Mouse (Mus musculus) heart, postnatal 0 days (tissue): ENCODE data around the gene Ypel2. TPM values are rescaled to one million over a fixed set of nuclear protein-coding genes. Genes with fewer than 3 reads are reported as not detected.
A peak's percentile ranks its signal among the peaks of the same experiment; 100 is the strongest.

ENCODE experiments used
- ATAC-seq: fragments of 200-750 bp; cut with Nextera tagmentation; 2 replicates; pipeline ENCODE4 v1.8.0; 2017; ENCODE audit warnings: low read depth, moderate number of reproducible peaks, moderate library complexity; ENCODE audit not compliant: insufficient read depth
- DNase-seq: peaks from one replicate; pipeline ENCODE4 v3.0.0-alpha.2; 2016; ENCODE audit warnings: low spot score
- H3K27ac ChIP-seq: fragments of 300-500 bp; sonication (generic); 2 replicates; pipeline ENCODE4 v1.5.1; 2014; ENCODE audit warnings: low read depth, mild to moderate bottlenecking
- H3K27me3 ChIP-seq: fragments of 300-500 bp; sonication (generic); 2 replicates; pipeline ENCODE4 v1.6.1; 2014; ENCODE audit warnings: low read length, mixed read lengths; ENCODE audit not compliant: control insufficient read depth, insufficient read depth
- H3K36me3 ChIP-seq: fragments of 300-500 bp; sonication (generic); replicated peaks from 2 replicates; pipeline ENCODE4 v1.6.1; 2014; ENCODE audit warnings: low read length, mixed read lengths; ENCODE audit not compliant: control insufficient read depth, insufficient read depth
- H3K4me1 ChIP-seq: fragments of 300-500 bp; sonication (generic); 2 replicates; pipeline ENCODE4 v1.6.1; 2014; ENCODE audit warnings: antibody characterized with exemption; ENCODE audit not compliant: control insufficient read depth, insufficient read depth
- H3K4me2 ChIP-seq: fragments of 300-500 bp; sonication (generic); 2 replicates; pipeline ENCODE4 v1.6.1; 2014; ENCODE audit warnings: low read depth, mild to moderate bottlenecking, low read length, moderate library complexity
- H3K4me3 ChIP-seq: fragments of 300-500 bp; sonication (generic); 2 replicates; pipeline ENCODE4 v1.5.1; 2014; ENCODE audit warnings: low read depth, low read length
- H3K9ac ChIP-seq: fragments of 300-500 bp; sonication (generic); replicated peaks from 2 replicates; pipeline ENCODE4 v1.6.1; 2014; ENCODE audit warnings: low read depth, low read length, mixed read lengths
- H3K9me3 ChIP-seq: fragments of 300-500 bp; sonication (generic); replicated peaks from 2 replicates; pipeline ENCODE4 v1.6.1; 2016; ENCODE audit warnings: low read length; ENCODE audit not compliant: control insufficient read depth
- CTCF ChIP-seq: IDR thresholded peaks from 2 replicates; pipeline ENCODE4 v1.5.1; 2016; ENCODE audit warnings: antibody characterized with exemption, control low read depth, low read depth
- EP300 ChIP-seq: IDR thresholded peaks from 2 replicates; pipeline ENCODE4 v1.6.1; 2016; ENCODE audit warnings: antibody characterized with exemption, low read depth
- WGBS: fragments of 180-500 bp; shearing (Covaris S2); extraction: QIAGEN DNeasy Blood & Tissue Kit; methylation state at CpG from one replicate; pipeline ENCODE4 v1.1.7; 2014; 5-methylcytosine and 5-hydroxymethylcytosine counted together
- polyA plus RNA-seq: library from polyadenylated mRNA; unstranded; fragments of >200 nt; fragmentation: Nextera tagmentation; extraction: Ambion mirVana; gene quantifications from 2 replicates; pipeline ENCODE4 v1.2.1, GENCODE M21; 2015
- total RNA-seq: library from RNA; depleted of rRNA; stranded (reverse); fragments of >200 nt; gene quantifications from 2 replicates; pipeline ENCODE4 v1.2.3, GENCODE M21; 2014; ENCODE audit warnings: low replicate concordance

The Ypel2 gene
- total and polyA plus RNA-seq, 2 experiments from 2014 or later, result 16.1 to 16.3 TPM

DNA sequence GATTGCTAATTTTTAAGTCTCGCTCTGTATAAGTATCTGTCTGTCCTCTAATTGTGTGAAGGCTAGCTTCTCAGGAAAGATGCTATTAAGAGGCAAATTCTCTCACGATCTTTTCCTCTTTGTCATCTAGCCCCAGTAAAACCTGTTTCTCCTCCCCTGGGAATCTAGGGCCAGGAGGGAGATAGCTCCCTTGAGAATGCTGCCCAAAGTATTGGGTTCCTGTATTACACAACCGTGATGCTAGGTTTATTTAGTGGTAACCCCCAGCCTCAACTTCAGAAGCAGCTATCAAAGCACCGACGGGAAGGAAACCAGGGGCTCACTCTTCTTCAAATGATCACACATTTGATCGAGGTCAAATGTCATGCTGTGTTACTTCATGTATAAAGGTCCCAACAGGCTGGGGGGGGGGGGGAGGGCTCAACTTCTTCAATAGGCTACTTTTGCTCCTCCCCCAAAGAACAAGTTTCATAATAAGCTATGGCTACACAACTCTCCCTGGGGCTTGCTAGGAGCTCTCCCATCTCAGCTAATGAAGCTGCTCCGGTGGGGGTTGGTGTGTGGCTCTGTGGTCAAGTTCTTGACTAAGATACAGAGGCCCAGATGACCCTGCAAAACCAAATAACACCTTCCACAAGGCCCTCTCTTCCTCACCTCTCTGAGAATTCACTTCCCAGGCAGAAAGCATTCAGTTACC lies 22.3 kb downstream of the Ypel2 start:
- DNase-seq, result no peak
- H3K9ac ChIP-seq, result no peak overlapping the region
- H3K4me1 ChIP-seq, result peaks cover 13% of the 10 kb centered on the region; the same call in 1 of the 2 replicates
- H3K36me3 ChIP-seq, result peaks cover 64% of the 10 kb centered on the region
- no peak overlapping the region for H3K4me3 ChIP-seq
- no peak for ATAC-seq
- no peak overlapping the region for H3K4me2 ChIP-seq
- no peak for TF ChIP-seq CTCF
- TF ChIP-seq EP300, result no peak
- H3K27ac ChIP-seq, result no peak overlapping the region
- WGBS, result 76% methylated on average over 7 of the region's 7 CpGs
- H3K9me3 ChIP-seq, result no peaks in the 10 kb centered on the region
- no peaks in the 10 kb centered on the region for H3K27me3 ChIP-seq

DNA sequence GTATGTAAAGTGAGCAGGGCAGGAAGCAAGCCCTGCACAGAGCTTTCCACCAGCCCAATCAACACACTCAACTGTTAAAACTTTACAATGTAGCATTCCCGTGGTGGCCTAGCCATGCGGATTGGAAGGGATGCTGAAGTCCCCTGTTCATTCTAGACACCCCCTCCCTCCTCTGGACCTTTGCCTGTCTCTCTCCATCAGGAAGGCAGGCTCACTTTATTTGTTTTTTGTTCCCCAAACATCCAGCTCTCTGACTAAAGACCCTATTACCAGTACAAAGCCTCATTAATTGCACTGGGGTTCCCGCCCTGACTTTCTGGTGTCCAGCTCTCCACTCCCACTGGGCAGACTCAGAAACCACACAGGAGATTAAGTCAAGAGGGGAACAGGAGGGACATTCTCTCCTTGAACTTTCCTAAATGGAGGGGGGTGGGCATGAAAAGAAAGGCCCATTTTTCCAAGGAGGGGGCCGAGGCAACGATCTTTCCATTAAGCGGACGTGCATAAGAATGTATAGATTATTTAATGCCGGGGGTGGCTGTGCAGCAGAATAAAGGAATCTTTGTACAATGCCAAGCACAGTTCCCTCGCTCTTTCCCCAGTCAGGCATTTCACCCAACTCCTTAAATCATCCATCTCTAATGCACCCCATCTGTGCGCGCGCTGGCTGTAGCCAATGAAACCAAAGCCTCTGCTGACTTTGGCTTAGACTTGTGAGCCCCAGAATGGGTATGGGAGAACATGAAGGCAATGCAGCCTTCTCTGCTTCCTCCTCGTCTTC lies 24.3 kb downstream of the Ypel2 start:
- WGBS, result 83% methylated on average over 13 of the region's 13 CpGs
- no peak for ATAC-seq
- Histone ChIP-seq H3K9me3 (no peaks in the 10 kb centered on the region), H3K27me3 (no peaks in the 10 kb centered on the region), H3K9ac (no peak overlapping the region), H3K27ac (no peak overlapping the region), H3K4me2 (no peak overlapping the region), H3K4me1 (peaks cover 22% of the 10 kb centered on the region), H3K36me3 (peaks cover 64% of the 10 kb centered on the region), H3K4me3 (no peak overlapping the region)
- TF ChIP-seq CTCF, result no peak
- TF ChIP-seq EP300, result no peak
- no peak for DNase-seq

DNA sequence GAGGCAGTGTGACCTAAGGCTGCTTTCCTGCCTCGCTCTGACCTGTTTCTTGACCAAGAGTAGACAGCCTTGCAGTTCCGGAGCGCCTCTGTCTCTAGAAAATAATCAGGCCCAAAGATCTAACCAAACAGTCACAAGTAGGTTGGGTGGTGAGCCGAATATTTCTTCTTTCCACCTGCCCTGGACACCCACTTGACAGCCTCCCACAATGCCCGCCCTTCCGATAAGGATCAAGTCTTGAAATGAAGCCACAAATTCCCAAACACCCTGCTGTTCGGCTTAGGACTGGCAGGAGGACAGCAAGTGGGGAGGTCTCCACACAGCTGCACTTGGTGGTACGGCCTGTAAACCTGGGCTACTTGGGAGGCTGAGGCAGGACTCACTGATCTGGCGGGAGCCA lies 26.0 kb downstream of the Ypel2 start:
- WGBS, result 89% methylated on average over 9 of the region's 9 CpGs
- Histone ChIP-seq H3K27me3 (no peaks in the 10 kb centered on the region), H3K36me3 (peaks cover 51% of the 10 kb centered on the region), H3K4me2 (no peak overlapping the region), H3K27ac (peak overlapping the region; percentile 25), H3K4me1 (peaks cover 38% of the 10 kb centered on the region), H3K9ac (no peak overlapping the region), H3K4me3 (no peak overlapping the region), H3K9me3 (no peaks in the 10 kb centered on the region)
- DNase-seq, result no peak
- no peak for ATAC-seq
- TF ChIP-seq CTCF, result no peak
- no peak for TF ChIP-seq EP300

DNA sequence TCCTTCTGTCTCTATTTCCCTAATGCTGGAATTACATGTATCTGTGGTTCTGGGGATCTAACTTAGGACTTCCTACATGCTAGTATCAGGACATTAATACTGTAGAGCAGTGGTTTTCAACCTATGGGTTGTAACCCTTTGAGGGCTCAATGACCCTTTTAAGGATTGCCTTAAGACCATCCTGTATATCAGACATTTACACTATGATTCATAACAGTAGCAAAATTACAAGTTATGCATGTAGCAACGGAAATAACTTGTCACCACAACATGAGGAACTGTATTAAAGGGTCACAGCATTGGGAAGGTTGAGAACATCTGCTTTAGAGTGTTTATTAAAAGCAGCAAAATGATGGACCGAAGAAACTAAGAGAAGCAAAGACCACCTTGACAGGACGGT lies 26.8 kb downstream of the Ypel2 start:
- TF ChIP-seq EP300 (no peak), CTCF (no peak)
- Histone ChIP-seq H3K27ac (no peak overlapping the region), H3K9ac (no peak overlapping the region), H3K36me3 (peaks cover 43% of the 10 kb centered on the region), H3K27me3 (no peaks in the 10 kb centered on the region), H3K9me3 (no peaks in the 10 kb centered on the region), H3K4me1 (peaks cover 47% of the 10 kb centered on the region), H3K4me2 (no peak overlapping the region), H3K4me3 (no peak overlapping the region)
- DNase-seq (no peak), ATAC-seq (no peak)
- WGBS, result 82% methylated on average over 3 of the region's 3 CpGs

DNA sequence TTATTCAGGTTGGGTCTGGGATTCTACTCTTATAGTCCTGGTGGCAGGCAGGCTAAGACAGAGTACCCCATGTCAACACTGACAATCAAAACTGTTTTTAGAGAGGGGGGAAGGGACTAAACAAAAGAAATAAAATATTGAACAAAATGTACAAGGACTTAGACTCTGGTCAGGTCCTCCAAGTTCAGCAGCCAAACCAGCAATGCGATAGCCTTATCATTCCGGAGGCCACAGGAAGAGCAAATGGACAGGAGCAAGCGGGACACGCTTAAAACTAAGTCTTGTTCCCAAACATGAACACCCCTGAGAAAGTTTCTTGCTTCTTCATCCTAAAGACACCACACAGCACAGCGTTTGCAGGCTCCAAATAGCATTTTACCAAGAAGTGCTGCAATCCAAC lies 28.4 kb downstream of the Ypel2 start:
- peaks cover 32% of the 10 kb centered on the region for H3K36me3 ChIP-seq
- DNase-seq (no peak), ATAC-seq (no peak)
- 49% methylated on average over 5 of the region's 5 CpGs for WGBS
- peak overlapping the region; percentile 96; the same call in 1 of the 2 replicates for H3K27ac ChIP-seq
- no peak overlapping the region for H3K9ac ChIP-seq
- no peak overlapping the region for H3K4me2 ChIP-seq
- no peak for TF ChIP-seq EP300
- no peak for TF ChIP-seq CTCF
- no peaks in the 10 kb centered on the region for H3K27me3 ChIP-seq
- H3K4me3 ChIP-seq, result no peak overlapping the region
- peaks cover 63% of the 10 kb centered on the region for H3K4me1 ChIP-seq
- no peaks in the 10 kb centered on the region for H3K9me3 ChIP-seq
